Mouse (Mus musculus): ENCODE results near the gene Csf2rb2. TPM values are rescaled to one million over a fixed set of nuclear protein-coding genes. Genes with fewer than 3 reads are reported as not detected.
A peak's percentile ranks its signal among the peaks of the same experiment; 100 is the strongest.
"Not testable (repeated sequence)": the region's sequence is repeated elsewhere in the genome, so short reads cannot be mapped to it uniquely, and the experiment has no call there.

Csf2rb2 gene
- total RNA-seq, 2 experiments from 2014 or later, result 0.76 to 1.7 TPM

- no peak for DNase-seq
- intact Hi-C loops (cut with DNase I), result no loop called here
Observed at GRCm38 (mm10) chr15:78260668-78261333, 44.7 kb downstream of the Csf2rb2 start.

GRCm38 (mm10) chr15:78258246-78258865, 47.2 kb downstream of the Csf2rb2 start:
- DNase-seq, result peak; percentile 31 to 36

DNA sequence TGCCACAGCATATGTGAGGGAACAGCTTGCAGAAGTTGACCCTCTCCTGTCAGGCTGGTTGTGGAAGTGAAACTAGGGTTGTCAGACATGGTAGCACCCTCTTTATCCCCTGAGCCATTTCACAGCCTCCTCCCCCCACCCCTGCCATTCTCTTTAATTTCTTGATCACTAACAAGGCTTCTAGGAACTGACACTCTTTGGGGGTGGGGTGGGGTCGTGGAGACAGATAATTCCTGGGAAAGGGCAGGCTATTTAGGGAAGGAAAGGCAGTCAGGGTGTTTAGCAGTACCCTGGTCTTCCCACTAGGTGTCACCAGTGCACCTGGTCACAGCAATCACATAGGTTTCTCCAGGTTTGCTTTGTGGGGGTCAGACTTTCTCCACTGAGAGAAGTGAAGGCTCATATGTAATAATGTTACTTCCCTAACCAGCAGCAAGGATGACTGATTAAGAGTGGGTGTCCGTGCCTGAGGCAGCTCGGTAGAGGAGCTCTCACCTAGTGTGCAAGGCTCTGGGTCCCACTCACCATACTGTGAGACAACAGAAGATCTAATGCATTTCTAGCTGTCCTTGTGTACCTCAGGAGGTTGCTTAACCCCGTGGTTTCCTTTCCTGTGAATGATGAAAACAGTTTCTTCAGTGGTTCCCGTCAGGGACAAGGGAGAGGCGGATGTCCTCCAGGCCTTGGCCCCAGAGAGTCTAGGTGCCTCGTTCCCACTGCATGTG, 48.0 kb downstream of the Csf2rb2 start:
- intact Hi-C loops (cut with DNase I), result loop anchor here (1.0 to 10.0 kb wide), 5 partner anchors 63 to 277 kb away; partner anchors contain the start of gene C1qtnf6
- peak; percentile 72 to 77 for DNase-seq

More at GRCm38 (mm10) chr15:78258246-78258865, 47.2 kb downstream of the Csf2rb2 start:
- intact Hi-C loops (cut with DNase I), result loop anchor here (5.0 to 10.0 kb wide), 2 partner anchors 174 to 276 kb away; partner anchors contain the start of gene C1qtnf6

DNA sequence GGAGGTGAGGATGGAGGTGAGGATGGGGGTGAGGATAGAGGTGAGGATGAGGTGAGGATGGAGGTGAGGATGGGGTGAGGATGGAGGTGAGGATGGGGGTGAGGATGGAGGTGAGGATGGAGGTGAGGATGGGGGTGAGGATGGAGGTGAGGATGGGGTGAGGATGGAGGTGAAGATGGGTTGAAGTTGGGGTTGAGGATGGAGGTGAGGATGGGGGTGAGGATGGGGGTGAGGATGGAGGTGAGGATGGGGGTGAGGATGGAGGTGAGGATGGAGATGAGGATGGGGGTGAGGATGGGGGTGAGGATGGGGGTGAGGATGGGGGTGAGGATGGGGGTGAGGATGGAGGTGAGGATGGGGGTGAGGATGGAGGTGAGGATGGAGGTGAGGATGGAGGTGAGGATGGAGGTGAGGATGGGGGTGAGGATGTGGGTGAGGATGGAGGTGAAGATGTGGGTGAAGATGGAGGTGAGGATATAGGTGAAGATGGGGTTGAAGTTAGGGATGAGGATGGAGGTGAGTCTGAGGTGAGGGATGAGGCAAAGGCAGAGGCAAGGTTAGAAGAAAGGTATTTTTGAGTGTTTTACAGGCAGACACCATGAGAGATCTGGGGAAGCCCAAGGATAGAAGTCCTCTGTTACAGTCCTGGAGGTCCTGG, 48.8 kb downstream of the Csf2rb2 start:
- not testable (repeated sequence) for DNase-seq
- intact Hi-C loops (cut with DNase I), result loop anchor here (1.0 to 10.0 kb wide), 5 partner anchors 64 to 278 kb away; partner anchors contain the start of gene C1qtnf6

- peak; percentile 47 to 65 for DNase-seq
- intact Hi-C loops (cut with DNase I), result loop anchor here (1.0 to 10.0 kb wide), 3 partner anchors 115 to 280 kb away; partner anchors contain the start of gene C1qtnf6
Observed at GRCm38 (mm10) chr15:78254751-78255150, 50.8 kb downstream of the Csf2rb2 start.

DNA sequence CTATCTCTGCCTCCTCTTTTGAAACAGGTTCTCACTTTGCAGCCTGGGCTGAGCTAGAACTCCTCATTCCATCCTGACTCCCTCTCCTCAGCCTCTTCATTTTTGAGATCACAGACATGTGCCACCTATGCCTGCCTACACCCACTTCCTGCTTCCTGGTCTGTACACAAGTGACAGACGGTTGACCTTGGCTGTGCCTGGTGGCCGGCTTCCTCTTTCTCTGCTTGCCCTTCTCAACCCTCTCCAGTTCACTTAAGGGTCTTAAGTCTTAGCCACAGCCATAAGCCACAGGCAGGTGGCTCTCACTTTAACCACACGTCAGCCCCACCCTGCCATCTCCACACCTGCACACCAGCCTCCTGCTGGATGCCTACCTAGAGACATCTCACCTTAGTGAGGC, 57.1 kb downstream of the Csf2rb2 start:
- DNase-seq, result no peak
- intact Hi-C loops (cut with DNase I), result no loop called here

GRCm38 (mm10) chr15:78247659-78248058, 57.9 kb downstream of the Csf2rb2 start:
- intact Hi-C loops (cut with DNase I), result no loop called here
- DNase-seq, result no peak

DNA sequence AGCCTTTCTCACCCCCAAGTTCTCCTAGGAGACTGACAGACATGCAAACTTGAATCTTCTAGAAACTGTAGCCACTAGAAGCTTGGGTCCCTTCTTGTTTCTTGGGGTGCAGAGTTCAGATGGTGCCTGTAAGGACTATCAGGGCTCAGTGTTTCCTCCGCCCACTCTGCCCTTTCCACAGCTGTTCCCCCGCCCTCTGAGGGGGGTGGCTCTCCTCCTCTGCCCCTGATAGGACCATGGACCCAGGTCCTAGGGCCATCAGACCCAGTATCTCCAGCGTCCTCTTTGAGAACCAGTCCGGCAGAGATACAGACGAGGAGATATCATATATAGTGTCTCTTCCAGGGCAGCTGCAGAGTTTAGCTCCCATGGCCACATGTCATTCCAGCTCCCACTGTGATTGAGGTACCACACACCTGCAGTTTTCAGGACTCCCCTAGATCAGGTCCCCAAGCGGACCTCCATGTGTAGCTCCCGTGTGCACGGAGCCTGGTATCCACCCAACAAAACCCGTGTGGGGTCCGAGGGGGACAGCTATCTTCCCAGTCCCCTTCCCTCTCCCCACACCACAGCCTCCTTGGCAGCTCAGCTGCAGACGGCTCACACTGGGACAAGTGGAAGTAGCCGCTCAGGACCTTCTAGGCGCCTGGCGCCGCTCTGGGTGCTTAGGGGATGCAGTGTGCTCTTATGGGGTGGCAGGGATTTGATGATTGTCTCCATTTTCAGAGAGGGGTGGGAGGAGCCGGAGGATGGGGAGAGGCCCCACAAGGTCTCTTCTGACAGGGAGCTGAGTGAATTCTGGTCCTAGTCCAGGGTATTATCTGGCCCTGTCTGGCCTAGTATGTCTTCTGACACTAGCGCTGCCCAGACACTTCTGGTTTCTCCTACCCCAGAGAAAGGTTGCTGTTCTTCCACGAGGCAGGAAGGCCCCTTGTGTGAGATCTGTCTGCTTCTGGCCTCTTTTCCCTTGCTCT, 59.1 kb downstream of the Csf2rb2 start:
- intact Hi-C loops (cut with DNase I), result no loop called here
- no peak for DNase-seq

GRCm38 (mm10) chr15:78244695-78245492, 60.6 kb downstream of the Csf2rb2 start, which contains the start of gene Ncf4:
Gene Ncf4, plus strand, starts transcription at chr15:78244801.
- DNase-seq, result peak in 1 of 2 experiments; percentile 22
- intact Hi-C loops (cut with DNase I), result no loop called here

DNA sequence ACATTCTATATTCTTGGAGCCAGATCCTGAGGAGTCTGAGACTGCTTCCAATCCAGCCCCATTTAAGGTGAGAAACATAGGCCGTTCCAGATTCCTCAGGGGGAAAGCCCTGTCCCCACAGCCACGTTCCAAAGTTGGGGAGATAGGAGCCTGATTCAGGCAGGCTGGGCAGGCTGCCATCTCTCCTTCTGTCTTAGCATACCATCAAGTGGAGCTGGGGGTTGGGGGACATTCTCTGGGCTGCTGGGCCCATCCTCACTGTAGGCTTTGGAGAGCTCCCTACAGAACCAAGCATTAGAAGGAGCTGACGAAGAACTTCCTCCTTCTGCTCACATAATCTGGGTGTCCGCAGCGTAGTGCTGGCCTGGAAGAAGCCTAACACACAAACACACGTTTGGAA, 61.7 kb downstream of the Csf2rb2 start:
- intact Hi-C loops (cut with DNase I), result no loop called here
- DNase-seq, result no peak

- DNase-seq, result no peak
- intact Hi-C loops (cut with DNase I), result no loop called here
Observed at GRCm38 (mm10) chr15:78243061-78243460, 62.5 kb downstream of the Csf2rb2 start.

DNA sequence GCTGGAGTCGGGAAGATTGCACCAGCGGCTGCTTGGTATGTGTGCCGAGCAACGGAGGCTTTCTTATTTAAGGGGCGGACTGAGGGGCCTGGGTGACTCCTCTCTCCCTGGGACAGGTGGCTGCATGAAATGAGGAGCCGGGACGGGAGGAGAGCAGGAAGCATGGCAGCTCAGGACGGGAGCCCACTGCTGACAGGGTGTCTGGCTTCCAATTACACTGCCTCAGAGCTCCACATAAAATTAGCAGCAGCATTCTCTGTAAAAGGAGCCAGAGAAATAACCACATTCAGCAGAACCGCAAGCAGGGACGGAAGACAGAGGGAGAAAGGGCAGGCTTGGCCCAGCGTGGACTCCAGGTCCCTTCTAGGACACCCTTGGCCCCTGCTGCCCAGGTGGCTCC, 64.2 kb downstream of the Csf2rb2 start:
- intact Hi-C loops (cut with DNase I), result no loop called here
- no peak for DNase-seq

- no peak for DNase-seq
- intact Hi-C loops (cut with DNase I), result loop anchor here (1.0 kb wide), 1 partner anchor 62 kb away; no protein-coding TSS in a partner anchor
Observed at GRCm38 (mm10) chr15:78239956-78240617, 65.4 kb downstream of the Csf2rb2 start.

- intact Hi-C loops (cut with DNase I), result loop anchor here (1.0 kb wide), 1 partner anchor 61 kb away; no protein-coding TSS in a partner anchor
Observed at GRCm38 (mm10) chr15:78239453-78239852, 66.1 kb downstream of the Csf2rb2 start.

GRCm38 (mm10) chr15:78234823-78235509, 70.6 kb downstream of the Csf2rb2 start:
- no peak for DNase-seq
- intact Hi-C loops (cut with DNase I), result no loop called here

More at GRCm38 (mm10) chr15:78239453-78239852, 66.1 kb downstream of the Csf2rb2 start:
- DNase-seq, result peak; percentile 61 to 77
